Mouse (Mus musculus): ENCODE results near the gene Cdc42bpg. TPM values are rescaled to one million over a fixed set of nuclear protein-coding genes. Genes with fewer than 3 reads are reported as not detected.

Cdc42bpg gene
- total and polyA plus RNA-seq, 2 experiments from 2014 or later = 0.33 to 6.0 TPM

- 86% methylated on average over 2 of the region's 2 CpGs for WGBS
Observed at GRCm38 (mm10) chr19:6370175-6370574, 63.9 kb downstream of the Cdc42bpg start.

GRCm38 (mm10) chr19:6372433-6372832, 66.2 kb downstream of the Cdc42bpg start:
- ATAC-seq (no peak), DNase-seq (ENCODE audit: low spot score) (no peak)
- 90% methylated on average over 3 of the region's 3 CpGs for WGBS
- H3K4me1 ChIP-seq (ENCODE audit: insufficient read depth, low read length) = no peaks in the 10 kb centered on the region
- H3K4me2 ChIP-seq (ENCODE audit: low read depth, low read length) = no peak overlapping the region
- H3K4me3 ChIP-seq (ENCODE audit: low read length) = no peak overlapping the region
- H3K9ac ChIP-seq (replicated peaks; ENCODE audit: low read length) = no peak overlapping the region
- peaks cover 90% of the 10 kb centered on the region for H3K36me3 ChIP-seq (ENCODE audit: insufficient read depth, low read length)
- TF ChIP-seq CTCF (IDR thresholded peaks at IDR 0.05; ENCODE audit: low read depth) = no peak
- no peaks in the 10 kb centered on the region for H3K9me3 ChIP-seq (ENCODE audit: low read length)
- H3K27ac ChIP-seq = no peak overlapping the region
- no peaks in the 10 kb centered on the region for H3K27me3 ChIP-seq (ENCODE audit: insufficient read depth, low read length)

More at GRCm38 (mm10) chr19:6370175-6370574, 63.9 kb downstream of the Cdc42bpg start:
- TF ChIP-seq CTCF (IDR thresholded peaks at IDR 0.05; ENCODE audit: low read depth) = no peak
- peaks cover under 1% of the 10 kb centered on the region for H3K4me1 ChIP-seq (ENCODE audit: insufficient read depth, low read length)
- no peak for ATAC-seq
- H3K9ac ChIP-seq (replicated peaks; ENCODE audit: low read length) = no peak overlapping the region
- H3K4me3 ChIP-seq (ENCODE audit: low read length) = no peak overlapping the region
- no peak overlapping the region for H3K27ac ChIP-seq
- H3K9me3 ChIP-seq (ENCODE audit: low read length) = no peaks in the 10 kb centered on the region
- peaks cover 81% of the 10 kb centered on the region for H3K36me3 ChIP-seq (ENCODE audit: insufficient read depth, low read length)
- no peak overlapping the region for H3K4me2 ChIP-seq (ENCODE audit: low read depth, low read length)
- no peaks in the 10 kb centered on the region for H3K27me3 ChIP-seq (ENCODE audit: insufficient read depth, low read length)
- DNase-seq (ENCODE audit: low spot score) = no peak

GRCm38 (mm10) chr19:6373539-6374400, 67.5 kb downstream of the Cdc42bpg start:
- no peak overlapping the region for H3K27ac ChIP-seq
- peak; percentile 72; the same call in 1 of the 2 replicates for ATAC-seq
- H3K9me3 ChIP-seq (ENCODE audit: low read length) = no peaks in the 10 kb centered on the region
- H3K9ac ChIP-seq (replicated peaks; ENCODE audit: low read length) = no peak overlapping the region
- TF ChIP-seq CTCF (IDR thresholded peaks at IDR 0.05; ENCODE audit: low read depth) = peak; percentile 84
- H3K4me1 ChIP-seq (ENCODE audit: insufficient read depth, low read length) = no peaks in the 10 kb centered on the region; the same call in 1 of the 2 replicates
- WGBS = 59% methylated on average over 12 of the region's 12 CpGs
- peaks cover 89% of the 10 kb centered on the region for H3K36me3 ChIP-seq (ENCODE audit: insufficient read depth, low read length)
- no peaks in the 10 kb centered on the region for H3K27me3 ChIP-seq (ENCODE audit: insufficient read depth, low read length)
- H3K4me2 ChIP-seq (ENCODE audit: low read depth, low read length) = no peak overlapping the region
- no peak overlapping the region for H3K4me3 ChIP-seq (ENCODE audit: low read length)
- DNase-seq (ENCODE audit: low spot score) = peak; percentile 89

GRCm38 (mm10) chr19:6374571-6374970, 68.3 kb downstream of the Cdc42bpg start:
- WGBS = 97% methylated on average over 10 of the region's 10 CpGs
- H3K4me3 ChIP-seq (ENCODE audit: low read length) = no peak overlapping the region
- DNase-seq (ENCODE audit: low spot score) (no peak), ATAC-seq (no peak)
- no peak for TF ChIP-seq CTCF (IDR thresholded peaks at IDR 0.05; ENCODE audit: low read depth)
- peaks cover 87% of the 10 kb centered on the region for H3K36me3 ChIP-seq (ENCODE audit: insufficient read depth, low read length)
- no peaks in the 10 kb centered on the region for H3K9me3 ChIP-seq (ENCODE audit: low read length)
- H3K27ac ChIP-seq = no peak overlapping the region
- no peak overlapping the region for H3K4me2 ChIP-seq (ENCODE audit: low read depth, low read length)
- no peaks in the 10 kb centered on the region for H3K27me3 ChIP-seq (ENCODE audit: insufficient read depth, low read length)
- no peaks in the 10 kb centered on the region; the same call in 1 of the 2 replicates for H3K4me1 ChIP-seq (ENCODE audit: insufficient read depth, low read length)
- H3K9ac ChIP-seq (replicated peaks; ENCODE audit: low read length) = no peak overlapping the region

MicroRNA genes within 50 kb of the gene (microRNA counts, 519-probe panel; counts per million panel counts)
- microRNA mmu-miR-192 = 370 counts per million, percentile 5 among the panel's probes with 10 or more counts

Small RNA genes lying within 50 kb of the gene (microRNA-seq; reads per million reads assigned to microRNA genes)
- gene Mir192 (128 to 148 reads per million in 2 experiments), gene Mir194-2 (109 to 129 reads per million in 2 experiments), gene Mir6989 (0 to 1.4 reads per million in 2 experiments)

Other genes with a start within 250 kb of the Cdc42bpg start
- gene Mrpl49, start 248.7 kb upstream of the Cdc42bpg start, total RNA-seq (2014; rRNA removed) = 34.4 and 36.2 TPM in 2 replicates
- gene Mrpl49, start 248.7 kb upstream of the Cdc42bpg start, polyA plus RNA-seq (2015; fragmentation: Nextera tagmentation; extraction: Ambion mirVana) = 52.4 and 54.9 TPM in 2 replicates
- 558 and 787 TPM in 2 replicates for gene Fau, start 248.6 kb upstream of the Cdc42bpg start, total RNA-seq (2014; rRNA removed)
- 668 TPM in 2 replicates for gene Fau, start 248.6 kb upstream of the Cdc42bpg start, polyA plus RNA-seq (2015; fragmentation: Nextera tagmentation; extraction: Ambion mirVana)
- gene Znhit2, start 245.3 kb upstream of the Cdc42bpg start, total RNA-seq (2014; rRNA removed) = 76.0 and 97.3 TPM in 2 replicates
- gene Znhit2, start 245.3 kb upstream of the Cdc42bpg start, polyA plus RNA-seq (2015; fragmentation: Nextera tagmentation; extraction: Ambion mirVana) = 43.2 and 46.3 TPM in 2 replicates
- gene Tm7sf2, start 238.1 kb upstream of the Cdc42bpg start, total RNA-seq (2014; rRNA removed) = 122 and 123 TPM in 2 replicates
- gene Tm7sf2, start 238.1 kb upstream of the Cdc42bpg start, polyA plus RNA-seq (2015; fragmentation: Nextera tagmentation; extraction: Ambion mirVana) = 57.7 and 64.2 TPM in 2 replicates
- gene Vps51, start 229.2 kb upstream of the Cdc42bpg start, total RNA-seq (2014; rRNA removed) = 100.0 and 102 TPM in 2 replicates
- gene Vps51, start 229.2 kb upstream of the Cdc42bpg start, polyA plus RNA-seq (2015; fragmentation: Nextera tagmentation; extraction: Ambion mirVana) = 91.2 and 92.2 TPM in 2 replicates
- gene Tmem262, start 226.4 kb upstream of the Cdc42bpg start, total RNA-seq (2014; rRNA removed) = not detected in 2 replicates
- not detected in 2 replicates for gene Tmem262, start 226.4 kb upstream of the Cdc42bpg start, polyA plus RNA-seq (2015; fragmentation: Nextera tagmentation; extraction: Ambion mirVana)
- gene Gm28374, start 224.2 kb upstream of the Cdc42bpg start, total RNA-seq (2014; rRNA removed) = 0.37 and 0.86 TPM in 2 replicates
- 0.24 and 1.1 TPM in 2 replicates for gene Gm28374, start 224.2 kb upstream of the Cdc42bpg start, polyA plus RNA-seq (2015; fragmentation: Nextera tagmentation; extraction: Ambion mirVana)
- gene Zfpl1, start 221.5 kb upstream of the Cdc42bpg start, total RNA-seq (2014; rRNA removed) = 76.9 and 88.2 TPM in 2 replicates
- gene Zfpl1, start 221.5 kb upstream of the Cdc42bpg start, polyA plus RNA-seq (2015; fragmentation: Nextera tagmentation; extraction: Ambion mirVana) = 83.9 and 88.2 TPM in 2 replicates
- gene Cdca5, start 221.5 kb upstream of the Cdc42bpg start, total RNA-seq (2014; rRNA removed) = 6.3 and 7.4 TPM in 2 replicates
- 6.1 and 7.4 TPM in 2 replicates for gene Cdca5, start 221.5 kb upstream of the Cdc42bpg start, polyA plus RNA-seq (2015; fragmentation: Nextera tagmentation; extraction: Ambion mirVana)
- gene AC131692.1, start 212.0 kb upstream of the Cdc42bpg start, total RNA-seq (2014; rRNA removed) = not detected in 2 replicates
- gene AC131692.1, start 212.0 kb upstream of the Cdc42bpg start, polyA plus RNA-seq (2015; fragmentation: Nextera tagmentation; extraction: Ambion mirVana) = not detected in 2 replicates
- 0.40 and 0.89 TPM in 2 replicates for gene Naaladl1, start 200.7 kb upstream of the Cdc42bpg start, total RNA-seq (2014; rRNA removed)
- 0.36 and 0.43 TPM in 2 replicates for gene Naaladl1, start 200.7 kb upstream of the Cdc42bpg start, polyA plus RNA-seq (2015; fragmentation: Nextera tagmentation; extraction: Ambion mirVana)
- 91.0 and 91.5 TPM in 2 replicates for gene Sac3d1, start 187.8 kb upstream of the Cdc42bpg start, total RNA-seq (2014; rRNA removed)
- 50.5 and 51.9 TPM in 2 replicates for gene Sac3d1, start 187.8 kb upstream of the Cdc42bpg start, polyA plus RNA-seq (2015; fragmentation: Nextera tagmentation; extraction: Ambion mirVana)
- 71.4 and 84.4 TPM in 2 replicates for gene Snx15, start 178.2 kb upstream of the Cdc42bpg start, total RNA-seq (2014; rRNA removed)
- gene Snx15, start 178.2 kb upstream of the Cdc42bpg start, polyA plus RNA-seq (2015; fragmentation: Nextera tagmentation; extraction: Ambion mirVana) = 60.9 and 62.7 TPM in 2 replicates
- gene Batf2, start 165.5 kb upstream of the Cdc42bpg start, total RNA-seq (2014; rRNA removed) = not detected in 2 replicates
- 0.21 and 0.23 TPM in 2 replicates for gene Batf2, start 165.5 kb upstream of the Cdc42bpg start, polyA plus RNA-seq (2015; fragmentation: Nextera tagmentation; extraction: Ambion mirVana)
- gene Arl2, start 164.9 kb upstream of the Cdc42bpg start, total RNA-seq (2014; rRNA removed) = 112 and 123 TPM in 2 replicates
- 151 and 155 TPM in 2 replicates for gene Arl2, start 164.9 kb upstream of the Cdc42bpg start, polyA plus RNA-seq (2015; fragmentation: Nextera tagmentation; extraction: Ambion mirVana)
- not detected in 2 replicates for gene Majin, start 122.1 kb upstream of the Cdc42bpg start, total RNA-seq (2014; rRNA removed)
- 0.24 TPM in 1 of 2 replicates, not detected in the other for gene Majin, start 122.1 kb upstream of the Cdc42bpg start, polyA plus RNA-seq (2015; fragmentation: Nextera tagmentation; extraction: Ambion mirVana)
- gene Gpha2, start 80.1 kb upstream of the Cdc42bpg start, total RNA-seq (2014; rRNA removed) = not detected in 2 replicates
- 0.39 and 0.60 TPM in 2 replicates for gene Gpha2, start 80.1 kb upstream of the Cdc42bpg start, polyA plus RNA-seq (2015; fragmentation: Nextera tagmentation; extraction: Ambion mirVana)
- 272 and 321 TPM in 2 replicates for gene Ppp2r5b, start 70.6 kb upstream of the Cdc42bpg start, total RNA-seq (2014; rRNA removed)
- 149 and 160 TPM in 2 replicates for gene Ppp2r5b, start 70.6 kb upstream of the Cdc42bpg start, polyA plus RNA-seq (2015; fragmentation: Nextera tagmentation; extraction: Ambion mirVana)
- 38.7 and 43.4 TPM in 2 replicates for gene Atg2a, start 64.8 kb upstream of the Cdc42bpg start, total RNA-seq (2014; rRNA removed)
- 7.6 and 8.9 TPM in 2 replicates for gene Atg2a, start 64.8 kb upstream of the Cdc42bpg start, polyA plus RNA-seq (2015; fragmentation: Nextera tagmentation; extraction: Ambion mirVana)
- 127 and 135 TPM in 2 replicates for gene Ehd1, start 29.7 kb upstream of the Cdc42bpg start, total RNA-seq (2014; rRNA removed)
- gene Ehd1, start 29.7 kb upstream of the Cdc42bpg start, polyA plus RNA-seq (2015; fragmentation: Nextera tagmentation; extraction: Ambion mirVana) = 76.5 and 77.5 TPM in 2 replicates
- 69.6 and 93.4 TPM in 2 replicates for gene Men1, start 28.5 kb downstream of the Cdc42bpg start, total RNA-seq (2014; rRNA removed)
- 57.8 and 59.5 TPM in 2 replicates for gene Men1, start 28.5 kb downstream of the Cdc42bpg start, polyA plus RNA-seq (2015; fragmentation: Nextera tagmentation; extraction: Ambion mirVana)
- 102 TPM in 2 replicates for gene Map4k2, start 34.7 kb downstream of the Cdc42bpg start, total RNA-seq (2014; rRNA removed)
- gene Map4k2, start 34.7 kb downstream of the Cdc42bpg start, polyA plus RNA-seq (2015; fragmentation: Nextera tagmentation; extraction: Ambion mirVana) = 18.6 and 21.4 TPM in 2 replicates
- gene Sf1, start 57.2 kb downstream of the Cdc42bpg start, total RNA-seq (2014; rRNA removed) = 89.0 and 89.4 TPM in 2 replicates
- 80.2 and 84.9 TPM in 2 replicates for gene Sf1, start 57.2 kb downstream of the Cdc42bpg start, polyA plus RNA-seq (2015; fragmentation: Nextera tagmentation; extraction: Ambion mirVana)
- 11.9 and 18.3 TPM in 2 replicates for gene Pygm, start 77.9 kb downstream of the Cdc42bpg start, total RNA-seq (2014; rRNA removed)
- gene Pygm, start 77.9 kb downstream of the Cdc42bpg start, polyA plus RNA-seq (2015; fragmentation: Nextera tagmentation; extraction: Ambion mirVana) = 10.4 and 12.6 TPM in 2 replicates
- gene Rasgrp2, start 92.9 kb downstream of the Cdc42bpg start, total RNA-seq (2014; rRNA removed) = 250 and 283 TPM in 2 replicates
- gene Rasgrp2, start 92.9 kb downstream of the Cdc42bpg start, polyA plus RNA-seq (2015; fragmentation: Nextera tagmentation; extraction: Ambion mirVana) = 230 and 252 TPM in 2 replicates
- gene Nrxn2, start 112.3 kb downstream of the Cdc42bpg start, total RNA-seq (2014; rRNA removed) = 355 and 426 TPM in 2 replicates
- gene Nrxn2, start 112.3 kb downstream of the Cdc42bpg start, polyA plus RNA-seq (2015; fragmentation: Nextera tagmentation; extraction: Ambion mirVana) = 54.4 and 60.4 TPM in 2 replicates
- gene Slc22a12, start 236.6 kb downstream of the Cdc42bpg start, total RNA-seq (2014; rRNA removed) = 0.21 and 1.2 TPM in 2 replicates
- gene Slc22a12, start 236.6 kb downstream of the Cdc42bpg start, polyA plus RNA-seq (2015; fragmentation: Nextera tagmentation; extraction: Ambion mirVana) = 0.28 and 0.35 TPM in 2 replicates

All from hindbrain, postnatal 0 days (tissue).